Mouse (Mus musculus) limb, embryonic 14.5 days (tissue): ENCODE results near the gene Ces2c. TPM values are rescaled to one million over a fixed set of nuclear protein-coding genes. Genes with fewer than 3 reads are reported as not detected.
"Not testable (repeated sequence)": the region's sequence is repeated elsewhere in the genome, so short reads cannot be mapped to it uniquely, and the experiment has no call there.

Experiments
- ATAC-seq: fragments of 200-750 bp; cut with Nextera tagmentation; 2 replicates; pipeline ENCODE4 v1.8.0; 2017; ENCODE audit warnings: low read depth, moderate number of reproducible peaks, moderate TSS enrichment; ENCODE audit not compliant: low FRiP score
- DNase-seq: peaks from one replicate; pipeline ENCODE4 v3.0.0-alpha.2; 2015; ENCODE audit warnings: low spot score
- H3K27ac ChIP-seq: fragments of 300-500 bp; sonication (generic); replicated peaks from 2 replicates; pipeline ENCODE4 v1.5.1; 2014; ENCODE audit warnings: low read depth, mild to moderate bottlenecking, low read length, moderate library complexity, mixed read lengths
- H3K27me3 ChIP-seq: fragments of 300-500 bp; sonication (generic); 2 replicates; pipeline ENCODE4 v1.6.1; 2014; ENCODE audit warnings: low read length, mixed read lengths; ENCODE audit not compliant: control insufficient read depth, insufficient read depth
- H3K36me3 ChIP-seq: fragments of 300-500 bp; sonication (generic); 2 replicates; pipeline ENCODE4 v1.6.1; 2014; ENCODE audit warnings: mild to moderate bottlenecking, low read length, moderate library complexity, mixed read lengths; ENCODE audit not compliant: control insufficient read depth, insufficient read depth
- H3K4me1 ChIP-seq: fragments of 300-500 bp; sonication (generic); 2 replicates; pipeline ENCODE4 v1.6.1; 2014; ENCODE audit warnings: antibody characterized with exemption, low read length, mixed read lengths; ENCODE audit not compliant: control insufficient read depth, insufficient read depth
- H3K4me2 ChIP-seq: fragments of 300-500 bp; sonication (generic); replicated peaks from 2 replicates; pipeline ENCODE4 v1.6.1; 2014; ENCODE audit warnings: low read depth, mild to moderate bottlenecking, low read length, moderate library complexity; ENCODE audit not compliant: severe bottlenecking
- H3K4me3 ChIP-seq: fragments of 300-500 bp; sonication (generic); replicated peaks from 2 replicates; pipeline ENCODE4 v1.5.1; 2014; ENCODE audit warnings: low read length
- H3K9ac ChIP-seq: fragments of 300-500 bp; sonication (generic); 2 replicates; pipeline ENCODE4 v1.6.1; 2014; ENCODE audit warnings: mild to moderate bottlenecking, low read depth, low read length, moderate library complexity; ENCODE audit not compliant: severe bottlenecking
- H3K9me3 ChIP-seq: fragments of 300-500 bp; sonication (generic); 2 replicates; pipeline ENCODE4 v1.6.1; 2016; ENCODE audit warnings: low read length; ENCODE audit not compliant: control insufficient read depth
- POLR2A ChIP-seq: fragments of 200-500 bp; IDR thresholded peaks from 2 replicates; pipeline ENCODE4 v1.8.0; 2012; ENCODE audit warnings: inconsistent platforms, mild to moderate bottlenecking, moderate library complexity, borderline replicate concordance; ENCODE audit not compliant: insufficient read depth, insufficient read length; ENCODE audit errors: extremely low read depth
- WGBS: fragments of 180-500 bp; shearing (Covaris S2); extraction: QIAGEN DNeasy Blood & Tissue Kit; methylation state at CpG from one replicate; pipeline ENCODE4 v1.1.7; 2014; 5-methylcytosine and 5-hydroxymethylcytosine counted together
- polyA plus RNA-seq, 2 experiments: library from polyadenylated mRNA; depleted of rRNA in 1 of 2; stranded (reverse) in 1 of 2; unstranded in 1 of 2; fragments of >200 nt; fragmentation: Nextera tagmentation in 1 of 2; extraction: Ambion mirVana in 1 of 2; gene quantifications; 2 replicates each; pipeline versions ENCODE4 v1.2.1 to v1.2.3; 2012 to 2014

Gene Ces2c
- polyA plus RNA-seq, 2 experiments, result 0.03 TPM; not detected in 1

GRCm38 (mm10) chr8:104886223-104886926 lies 39.5 kb downstream of the Ces2c start:
- not testable (repeated sequence) for DNase-seq

GRCm38 (mm10) chr8:104901746-104902145 lies 54.9 kb downstream of the Ces2c start:
- Histone ChIP-seq H3K27ac (no peak overlapping the region), H3K27me3 (no peaks in the 10 kb centered on the region), H3K9me3 (no peaks in the 10 kb centered on the region), H3K4me2 (no peak overlapping the region), H3K4me3 (no peak overlapping the region), H3K9ac (no peak overlapping the region), H3K4me1 (no peaks in the 10 kb centered on the region), H3K36me3 (no peaks in the 10 kb centered on the region)
- DNase-seq, result no peak
- 83% methylated on average over 2 of the region's 2 CpGs for WGBS
- no peak for TF ChIP-seq POLR2A
- no peak for ATAC-seq

More at GRCm38 (mm10) chr8:104886223-104886926, 39.5 kb downstream of the Ces2c start:
- not testable (repeated sequence) for H3K27ac ChIP-seq, H3K36me3 ChIP-seq, H3K4me1 ChIP-seq, H3K9ac ChIP-seq, ATAC-seq, H3K4me2 ChIP-seq, H3K4me3 ChIP-seq, H3K9me3 ChIP-seq, H3K27me3 ChIP-seq
- no CpG with 5 or more reads among the region's 4 CpGs for WGBS

Other genes starting within 250 kb of the Ces2c start
- 0.29 and 0.62 TPM in 2 replicates for gene Cdh16, start 222.7 kb upstream of the Ces2c start, polyA plus RNA-seq (2012; rRNA removed)
- gene Cdh16, start 222.7 kb upstream of the Ces2c start, polyA plus RNA-seq (2014; fragmentation: Nextera tagmentation; extraction: Ambion mirVana), result 0.75 and 0.98 TPM in 2 replicates
- 21.4 and 22.5 TPM in 2 replicates for gene Rrad, start 215.7 kb upstream of the Ces2c start, polyA plus RNA-seq (2012; rRNA removed)
- 27.3 and 32.4 TPM in 2 replicates for gene Rrad, start 215.7 kb upstream of the Ces2c start, polyA plus RNA-seq (2014; fragmentation: Nextera tagmentation; extraction: Ambion mirVana)
- 71.1 and 91.9 TPM in 2 replicates for gene Ciao2b, start 205.1 kb upstream of the Ces2c start, polyA plus RNA-seq (2012; rRNA removed)
- gene Ciao2b, start 205.1 kb upstream of the Ces2c start, polyA plus RNA-seq (2014; fragmentation: Nextera tagmentation; extraction: Ambion mirVana), result 78.4 and 81.9 TPM in 2 replicates
- 0.03 and 0.20 TPM in 2 replicates for gene Ces2a, start 113.1 kb upstream of the Ces2c start, polyA plus RNA-seq (2012; rRNA removed)
- not detected in 2 replicates for gene Ces2a, start 113.1 kb upstream of the Ces2c start, polyA plus RNA-seq (2014; fragmentation: Nextera tagmentation; extraction: Ambion mirVana)
- gene Ces2b, start 15.5 kb upstream of the Ces2c start, polyA plus RNA-seq (2012; rRNA removed), result 0.13 and 0.14 TPM in 2 replicates
- gene Ces2b, start 15.5 kb upstream of the Ces2c start, polyA plus RNA-seq (2014; fragmentation: Nextera tagmentation; extraction: Ambion mirVana), result 0.15 and 0.22 TPM in 2 replicates
- gene Ces2e, start 79.2 kb downstream of the Ces2c start, polyA plus RNA-seq (2012; rRNA removed), result 0.25 and 0.26 TPM in 2 replicates
- gene Ces2e, start 79.2 kb downstream of the Ces2c start, polyA plus RNA-seq (2014; fragmentation: Nextera tagmentation; extraction: Ambion mirVana), result 0.10 and 0.22 TPM in 2 replicates
- gene Ces2f, start 100.3 kb downstream of the Ces2c start, polyA plus RNA-seq (2012; rRNA removed), result 0.26 and 0.29 TPM in 2 replicates
- gene Ces2f, start 100.3 kb downstream of the Ces2c start, polyA plus RNA-seq (2014; fragmentation: Nextera tagmentation; extraction: Ambion mirVana), result 0.14 and 0.39 TPM in 2 replicates
- 1.4 and 1.9 TPM in 2 replicates for gene Ces2g, start 114.7 kb downstream of the Ces2c start, polyA plus RNA-seq (2012; rRNA removed)
- 1.2 and 3.5 TPM in 2 replicates for gene Ces2g, start 114.7 kb downstream of the Ces2c start, polyA plus RNA-seq (2014; fragmentation: Nextera tagmentation; extraction: Ambion mirVana)
- not detected in 2 replicates for gene Ces2h, start 153.8 kb downstream of the Ces2c start, polyA plus RNA-seq (2012; rRNA removed)
- gene Ces2h, start 153.8 kb downstream of the Ces2c start, polyA plus RNA-seq (2014; fragmentation: Nextera tagmentation; extraction: Ambion mirVana), result not detected in 2 replicates
- gene Ces3a, start 201.5 kb downstream of the Ces2c start, polyA plus RNA-seq (2012; rRNA removed), result not detected in 2 replicates
- not detected in 2 replicates for gene Ces3a, start 201.5 kb downstream of the Ces2c start, polyA plus RNA-seq (2014; fragmentation: Nextera tagmentation; extraction: Ambion mirVana)
- gene Ces3b, start 236.7 kb downstream of the Ces2c start, polyA plus RNA-seq (2012; rRNA removed), result not detected in 2 replicates
- not detected in 2 replicates for gene Ces3b, start 236.7 kb downstream of the Ces2c start, polyA plus RNA-seq (2014; fragmentation: Nextera tagmentation; extraction: Ambion mirVana)